Mouse (Mus musculus) ES-Bruce4 (cell line): Measurements from ENCODE around the gene Tgfb1.

Experiments
- CTCF ChIP-seq: IDR thresholded peaks from one replicate; pipeline ENCODE4 v1.8.1; 2011; ENCODE audit warnings: low read depth, low read length
- POLR2A ChIP-seq: IDR thresholded peaks from one replicate; pipeline ENCODE4 v1.8.1; 2011; ENCODE audit warnings: low read length; ENCODE audit not compliant: insufficient read depth

GRCm38 (mm10) chr7:25712801-25713200 is 26.0 kb downstream of the Tgfb1 start:
- no peak for TF ChIP-seq POLR2A
- TF ChIP-seq CTCF, result no peak
